Comparison of ENCODE assay signal across 8 mouse cellular contexts in the genomic region with DNA sequence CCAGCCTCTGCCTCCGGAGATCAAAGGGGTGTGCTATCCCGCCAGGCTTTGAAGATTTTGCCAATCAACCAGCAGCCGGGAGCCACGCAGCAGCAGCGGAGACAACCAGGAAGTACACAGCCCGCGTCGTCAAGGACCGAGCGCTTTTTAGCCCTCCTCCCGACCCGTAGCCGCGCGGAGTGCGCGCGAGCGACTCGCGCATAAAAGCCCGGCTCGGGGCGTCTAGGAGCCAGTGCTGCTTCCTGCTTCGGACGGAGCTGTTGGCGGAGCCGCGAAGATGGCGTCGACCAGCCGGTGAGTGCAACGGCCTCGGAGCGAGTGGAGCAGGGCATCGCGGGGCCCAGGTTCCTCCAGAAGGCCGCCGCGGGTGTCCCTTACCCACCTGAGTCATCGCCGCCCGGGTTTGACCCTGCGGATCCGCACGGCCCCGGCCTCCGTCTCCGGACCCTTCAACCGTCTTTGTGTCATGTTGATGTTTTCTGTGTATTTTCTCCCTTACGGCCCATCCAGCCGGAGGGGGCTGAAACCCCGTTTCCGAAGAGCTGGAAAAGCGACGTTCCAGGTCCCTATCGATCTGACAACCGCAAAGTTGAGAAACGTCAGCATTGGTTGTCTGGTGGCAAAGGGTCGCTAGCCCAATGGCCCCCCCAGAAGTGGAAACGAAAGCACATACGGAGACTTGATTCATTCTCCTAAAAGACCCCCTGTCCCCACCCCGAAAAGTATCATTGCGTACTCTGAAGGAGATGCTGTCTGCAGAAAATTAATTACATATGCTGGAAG. TPM values are rescaled to one million over a fixed set of nuclear protein-coding genes. Genes with fewer than 3 reads are reported as not detected.
DNase-seq lines count a peak whose midpoint lies in the region; ATAC-seq and TF ChIP-seq lines count a peak whose summit lies in the region.

Gene Gtf2b (plus strand): TSS at position 51 of the 783 bp plus-strand sequence.

- DNase-seq in 3T3-L1 (ENCODE audit: low read depth, low spot score): peak; percentile 93
- peak; percentile 94 to 96 for DNase-seq in adrenal gland, postnatal 4 days (ENCODE audit: low spot score in 2 of 2)
- peak; percentile 97 for DNase-seq in embryonic facial prominence, embryonic 14.5 days (ENCODE audit: low spot score)
- DNase-seq in heart, adult 8-10 months (ENCODE audit: low spot score): peak; percentile 90
- peak; percentile 92 for DNase-seq in kidney, adult 9 months
- peak; percentile 95 for DNase-seq in limb, embryonic 14.5 days (ENCODE audit: low spot score)
- DNase-seq in midbrain, postnatal 0 days (ENCODE audit: low spot score): peak; percentile 95
- peak; percentile 84 to 91 for DNase-seq in spleen, postnatal 14 days (ENCODE audit: low spot score in 2 of 2)

- H3K9me3 ChIP-seq in embryonic facial prominence, embryonic 14.5 days (ENCODE audit: control insufficient read depth, low read length): no peaks in the 10 kb centered on the region
- no peaks in the 10 kb centered on the region for H3K9me3 ChIP-seq in limb, embryonic 14.5 days (ENCODE audit: control insufficient read depth, low read length)
- H3K9me3 ChIP-seq in midbrain, postnatal 0 days (ENCODE audit: low read length): no peaks in the 10 kb centered on the region

- H3K4me1 ChIP-seq in embryonic facial prominence, embryonic 14.5 days (ENCODE audit: control insufficient read depth, insufficient read depth, low read length): peaks cover 15% of the 10 kb centered on the region
- H3K4me1 ChIP-seq in limb, embryonic 14.5 days (ENCODE audit: control insufficient read depth, insufficient read depth, low read length): peaks cover 12% of the 10 kb centered on the region
- peaks cover 6% of the 10 kb centered on the region; the same call in 1 of the 2 replicates for H3K4me1 ChIP-seq in midbrain, postnatal 0 days (ENCODE audit: insufficient read depth, low read length)

- H3K27me3 ChIP-seq in embryonic facial prominence, embryonic 14.5 days (replicated peaks; ENCODE audit: control insufficient read depth, insufficient read depth, low read length): no peaks in the 10 kb centered on the region
- no peaks in the 10 kb centered on the region for H3K27me3 ChIP-seq in limb, embryonic 14.5 days (ENCODE audit: control insufficient read depth, insufficient read depth, low read length)
- H3K27me3 ChIP-seq in midbrain, postnatal 0 days (ENCODE audit: insufficient read depth, low read length): no peaks in the 10 kb centered on the region

- peak within 1 kb of the TSS; percentile 88 for H3K4me3 ChIP-seq in embryonic facial prominence, embryonic 14.5 days (ENCODE audit: low read depth, low read length)
- H3K4me3 ChIP-seq in limb, embryonic 14.5 days (replicated peaks; ENCODE audit: low read length): peak within 1 kb of the TSS; percentile 80
- peak within 1 kb of the TSS; percentile 62 for H3K4me3 ChIP-seq in midbrain, postnatal 0 days (ENCODE audit: low read depth, low read length)

- H3K9ac ChIP-seq in embryonic facial prominence, embryonic 14.5 days (ENCODE audit: low read depth, low read length): peak within 1 kb of the TSS; percentile 89
- H3K9ac ChIP-seq in limb, embryonic 14.5 days (ENCODE audit: low read depth, low read length, severe bottlenecking): peak within 1 kb of the TSS; percentile 93
- H3K9ac ChIP-seq in midbrain, postnatal 0 days (replicated peaks; ENCODE audit: low read length, poor library complexity, severe bottlenecking): peak within 1 kb of the TSS; percentile 74

- no peaks in the 10 kb centered on the region for H3K36me3 ChIP-seq in embryonic facial prominence, embryonic 14.5 days (ENCODE audit: control insufficient read depth, insufficient read depth, low read length)
- no peaks in the 10 kb centered on the region for H3K36me3 ChIP-seq in limb, embryonic 14.5 days (ENCODE audit: control insufficient read depth, insufficient read depth, low read length)
- no peaks in the 10 kb centered on the region for H3K36me3 ChIP-seq in midbrain, postnatal 0 days (ENCODE audit: insufficient read depth, low read length)

- peak; percentile 14; the same call in 1 of the 2 replicates for TF ChIP-seq CTCF in midbrain, postnatal 0 days (IDR thresholded peaks at IDR 0.05)

- peak; percentile 99 for ATAC-seq in embryonic facial prominence, embryonic 14.5 days (ENCODE audit: low read depth)
- ATAC-seq in limb, embryonic 14.5 days (ENCODE audit: low FRiP score, low read depth): peak; percentile 100
- peak; percentile 98 for ATAC-seq in midbrain, postnatal 0 days (ENCODE audit: low FRiP score)

- TF ChIP-seq POLR2A in limb, embryonic 14.5 days (IDR thresholded peaks at IDR 0.05; ENCODE audit: borderline replicate concordance, extremely low read depth, insufficient read depth, insufficient read length): peak; percentile 100

- H3K27ac ChIP-seq in embryonic facial prominence, embryonic 14.5 days (replicated peaks; ENCODE audit: low read depth, low read length): peak within 1 kb of the TSS; percentile 89
- peak within 1 kb of the TSS; percentile 80 for H3K27ac ChIP-seq in limb, embryonic 14.5 days (replicated peaks; ENCODE audit: low read depth, low read length)
- H3K27ac ChIP-seq in midbrain, postnatal 0 days (ENCODE audit: low read depth, low read length): peak within 1 kb of the TSS; percentile 60

- peak within 1 kb of the TSS; percentile 82 for H3K4me2 ChIP-seq in embryonic facial prominence, embryonic 14.5 days (ENCODE audit: low read depth, low read length)
- H3K4me2 ChIP-seq in limb, embryonic 14.5 days (replicated peaks; ENCODE audit: low read depth, low read length, severe bottlenecking): peak within 1 kb of the TSS; percentile 83
- peak within 1 kb of the TSS; percentile 80 for H3K4me2 ChIP-seq in midbrain, postnatal 0 days (ENCODE audit: low read depth, low read length, poor library complexity, severe bottlenecking)

- WGBS in embryonic facial prominence, embryonic 14.5 days: under 1% methylated on average over 61 of the region's 64 CpGs
- under 1% methylated on average over 63 of the region's 64 CpGs for WGBS in limb, embryonic 14.5 days
- under 1% methylated on average over 64 of the region's 64 CpGs for WGBS in midbrain, postnatal 0 days

RNA-seq across cellular contexts. Expression of gene Gtf2b, which starts in this region (rescaled TPM):
- total RNA-seq in adrenal gland, postnatal 4 days (2021): 10 to 100 TPM; 63.9 to 69.3 TPM
- polyA plus RNA-seq in embryonic facial prominence, embryonic 14.5 days (2014; fragmentation: Nextera tagmentation; extraction: Ambion mirVana): 77.7 and 80.0 TPM in 2 replicates
- total RNA-seq in heart, adult 8-10 months (2022): 10 to 100 TPM; 17.8 to 20.6 (median 19.2) TPM
- polyA plus RNA-seq in limb, embryonic 14.5 days (2012; rRNA removed): 49.6 and 57.1 TPM in 2 replicates
- 75.1 and 77.2 TPM in 2 replicates for polyA plus RNA-seq in limb, embryonic 14.5 days (2014; fragmentation: Nextera tagmentation; extraction: Ambion mirVana)
- total RNA-seq in midbrain, postnatal 0 days (2014; rRNA removed): 29.5 and 38.7 TPM in 2 replicates
- polyA plus RNA-seq in midbrain, postnatal 0 days (2015; fragmentation: Nextera tagmentation; extraction: Ambion mirVana): 45.6 and 51.2 TPM in 2 replicates

Comparison
In these comparisons a context has a peak if more than half of its experiments do, and no peak if none do; other contexts are left out.
1. Peak in every context shown above with its lines: DNase-seq, ATAC-seq, H3K4me3 ChIP-seq and H3K27ac ChIP-seq.